Mouse (Mus musculus) cerebellum, adult 11 months (tissue): Measurements from ENCODE around the gene Dvl2.

Experiments
- DNase-seq: peaks from one replicate; pipeline ENCODE4 v3.0.0; 2022

Dvl2 gene

DNA sequence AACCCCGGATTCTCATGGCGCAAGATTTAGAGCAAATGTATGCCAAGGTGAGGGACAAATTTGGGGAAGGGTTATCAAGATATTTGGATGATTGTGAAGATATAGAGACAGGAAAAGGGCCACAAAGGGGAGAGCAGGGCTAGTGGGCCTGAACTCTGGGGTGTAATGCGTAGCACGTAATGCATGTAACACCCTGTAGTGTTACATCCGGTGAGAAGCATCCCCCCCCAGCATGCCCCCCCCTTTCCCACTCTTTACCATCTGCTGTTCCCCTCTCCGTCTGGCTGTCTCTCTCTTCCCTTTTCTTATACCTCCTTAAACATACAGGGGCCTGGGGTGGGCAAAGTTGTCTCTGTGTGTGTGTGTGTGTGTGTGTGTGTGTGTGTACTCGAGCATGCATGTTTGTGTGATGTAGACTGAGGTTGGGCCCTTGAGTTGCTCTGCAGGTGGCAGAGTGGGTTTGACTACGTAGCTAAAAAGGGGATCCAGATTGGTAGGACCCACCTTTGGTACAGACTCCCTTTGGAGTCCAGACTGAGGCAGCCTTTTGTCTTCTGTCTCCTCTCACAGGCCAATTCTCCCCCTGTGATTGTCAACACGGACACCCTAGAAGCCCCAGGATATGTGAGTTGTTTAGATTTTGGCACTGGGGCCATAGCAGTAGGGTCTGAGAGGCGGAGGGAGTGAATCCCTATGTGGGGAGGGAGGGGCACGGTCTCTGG is 29.6 kb downstream of the Dvl2 start:
- DNase-seq, result no peak

DNA sequence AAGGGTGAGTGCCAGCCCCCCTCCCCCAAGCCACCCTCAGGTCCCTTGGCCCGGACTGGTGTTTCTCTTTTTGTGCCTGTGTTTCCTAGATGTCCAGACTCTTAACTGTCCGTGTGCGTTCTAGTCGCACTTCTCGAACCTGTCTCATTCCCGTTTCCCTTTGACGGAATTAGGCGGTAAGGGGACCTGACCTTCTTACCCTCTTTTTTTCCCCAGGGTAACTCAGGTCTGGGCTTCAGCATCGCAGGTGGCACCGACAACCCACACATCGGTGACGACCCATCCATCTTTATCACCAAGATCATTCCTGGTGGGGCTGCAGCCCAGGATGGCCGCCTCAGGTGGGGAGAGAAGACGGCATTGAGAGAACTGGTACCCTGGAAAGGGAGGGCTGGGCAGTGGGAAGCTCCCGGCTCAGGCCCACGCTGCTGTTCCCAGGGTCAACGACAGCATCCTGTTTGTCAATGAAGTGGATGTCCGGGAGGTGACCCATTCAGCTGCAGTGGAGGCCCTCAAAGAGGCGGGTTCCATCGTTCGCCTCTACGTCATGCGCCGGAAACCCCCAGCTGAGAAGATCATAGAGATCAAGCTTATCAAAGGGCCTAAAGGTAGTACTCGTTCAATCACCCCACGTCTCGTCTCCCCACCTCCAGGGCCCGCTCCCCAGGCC is 30.4 kb downstream of the Dvl2 start:
- no peak for DNase-seq

DNA sequence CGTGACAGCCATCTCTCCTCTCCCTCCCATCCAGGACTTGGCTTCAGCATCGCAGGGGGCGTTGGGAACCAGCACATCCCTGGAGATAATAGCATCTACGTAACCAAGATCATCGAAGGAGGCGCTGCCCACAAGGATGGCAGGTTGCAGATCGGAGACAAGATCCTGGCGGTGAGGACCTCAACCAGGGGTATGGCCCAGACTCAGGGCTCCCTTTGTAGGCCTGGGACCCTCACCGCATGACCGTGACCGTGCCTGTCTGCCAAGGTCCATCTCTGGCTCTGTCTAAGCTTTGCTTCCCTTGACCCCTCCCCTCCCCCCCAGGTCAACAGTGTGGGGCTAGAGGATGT is 30.9 kb downstream of the Dvl2 start:
- no peak for DNase-seq

DNA sequence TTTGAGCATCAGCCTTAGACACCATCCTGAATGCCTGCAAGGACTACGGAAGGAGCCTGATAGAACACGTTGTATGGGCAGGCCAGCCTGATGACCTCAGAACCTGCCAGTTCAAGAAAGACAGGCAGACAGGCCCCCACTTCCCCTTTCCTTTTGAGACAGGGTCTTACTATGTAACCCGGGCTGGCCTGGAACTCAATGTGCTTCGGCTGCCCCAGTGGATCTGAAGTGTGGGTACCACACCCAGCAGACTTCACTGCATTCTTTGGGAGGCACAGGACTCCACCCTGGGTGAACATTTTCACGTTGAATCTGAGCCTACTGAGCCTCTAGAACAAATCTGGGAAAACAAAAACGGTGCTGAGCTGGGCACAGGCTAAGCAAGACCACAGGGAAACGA is 37.8 kb downstream of the Dvl2 start:
- no peak for DNase-seq

DNA sequence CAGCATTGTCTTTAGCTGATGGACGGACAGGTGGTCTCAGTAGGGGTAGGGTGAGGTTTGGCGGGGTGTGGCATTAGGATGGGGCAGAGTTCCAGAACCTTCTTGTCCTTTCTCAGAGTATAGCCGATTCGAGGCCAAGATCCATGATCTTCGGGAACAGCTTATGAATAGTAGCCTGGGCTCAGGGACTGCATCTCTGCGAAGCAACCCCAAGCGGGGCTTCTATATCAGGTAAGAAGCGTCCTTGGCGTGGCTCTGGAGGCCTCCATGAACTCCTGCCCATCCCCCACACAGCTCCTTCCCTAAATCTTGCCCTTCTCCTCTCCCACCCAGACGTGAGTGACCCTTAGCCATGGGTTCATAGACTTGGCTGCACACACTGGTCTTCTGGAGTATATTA is 39.2 kb downstream of the Dvl2 start:
- DNase-seq, result no peak

DNA sequence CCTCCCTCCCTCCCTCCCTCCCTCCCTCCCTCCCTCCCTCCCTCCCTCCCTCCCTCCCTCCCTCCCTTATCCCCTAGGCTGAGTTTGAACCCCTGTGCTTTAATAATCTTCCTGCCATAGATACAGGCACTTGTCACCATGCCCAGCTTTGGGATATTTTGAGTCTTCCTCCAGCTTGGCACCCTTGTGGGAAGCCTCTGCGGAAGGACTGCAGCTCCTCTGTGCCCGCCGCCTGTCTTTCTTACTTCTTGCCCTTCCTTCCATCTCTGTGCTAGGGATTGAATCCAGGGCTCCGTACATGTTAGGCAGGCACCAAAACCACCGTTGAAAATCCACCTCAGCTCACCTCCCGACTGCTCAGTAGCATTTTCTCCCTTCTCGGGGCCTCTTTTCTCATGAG is 39.8 kb downstream of the Dvl2 start:
- no peak for DNase-seq

DNA sequence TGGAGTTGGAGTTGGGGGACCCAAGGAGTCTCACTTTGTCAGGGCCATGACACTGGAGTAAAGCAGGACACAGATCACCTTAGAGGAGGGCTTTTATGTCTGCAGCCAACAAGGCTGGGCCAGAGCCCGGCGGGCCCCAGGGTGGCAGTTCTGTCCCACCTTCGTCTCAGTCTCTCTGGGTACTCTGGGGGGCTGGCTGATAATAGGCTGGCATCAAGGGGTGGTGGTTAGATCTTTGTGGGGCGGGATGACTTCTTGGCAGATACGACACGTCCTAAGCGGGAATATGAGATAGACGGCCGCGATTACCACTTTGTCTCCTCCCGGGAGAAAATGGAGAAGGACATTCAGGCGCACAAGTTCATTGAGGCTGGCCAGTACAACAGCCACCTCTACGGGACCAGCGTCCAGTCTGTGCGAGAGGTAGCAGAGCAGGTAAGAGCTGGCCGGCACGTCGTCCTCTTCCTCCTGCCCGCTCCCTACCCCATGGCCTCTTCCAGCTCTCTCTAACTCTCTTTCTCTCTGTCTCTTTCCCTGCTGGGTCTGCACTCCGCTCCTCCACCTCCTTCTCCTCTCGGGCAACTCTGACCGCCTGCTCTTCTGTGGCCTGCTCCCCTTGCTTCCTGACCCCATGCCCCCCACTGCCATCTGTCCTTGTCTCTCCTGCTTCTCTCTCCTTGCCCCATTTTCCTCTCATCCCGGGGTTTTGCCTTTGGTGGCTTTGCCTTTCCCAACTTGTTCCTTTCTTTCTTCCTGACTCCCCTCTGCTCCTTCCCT is 42.1 kb downstream of the Dvl2 start:
- DNase-seq, result no peak

DNA sequence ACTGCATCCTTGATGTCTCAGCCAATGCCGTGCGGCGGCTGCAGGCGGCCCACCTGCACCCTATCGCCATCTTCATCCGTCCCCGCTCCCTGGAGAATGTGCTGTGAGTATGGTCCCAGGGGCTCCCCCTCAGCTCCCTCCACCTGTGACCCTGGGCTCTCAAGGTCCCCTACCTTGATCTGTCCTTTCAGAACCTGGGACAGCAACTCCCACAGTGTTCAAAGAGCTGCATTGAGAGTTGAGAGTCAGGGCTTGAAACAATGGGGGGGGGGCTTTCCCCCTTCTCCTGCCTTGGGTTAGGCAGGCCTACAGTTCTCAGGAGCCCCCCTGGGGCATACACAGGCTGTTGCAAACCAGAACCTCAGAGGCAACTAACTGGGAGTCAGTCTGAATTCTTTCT is 43.3 kb downstream of the Dvl2 start:
- DNase-seq, result no peak

DNA sequence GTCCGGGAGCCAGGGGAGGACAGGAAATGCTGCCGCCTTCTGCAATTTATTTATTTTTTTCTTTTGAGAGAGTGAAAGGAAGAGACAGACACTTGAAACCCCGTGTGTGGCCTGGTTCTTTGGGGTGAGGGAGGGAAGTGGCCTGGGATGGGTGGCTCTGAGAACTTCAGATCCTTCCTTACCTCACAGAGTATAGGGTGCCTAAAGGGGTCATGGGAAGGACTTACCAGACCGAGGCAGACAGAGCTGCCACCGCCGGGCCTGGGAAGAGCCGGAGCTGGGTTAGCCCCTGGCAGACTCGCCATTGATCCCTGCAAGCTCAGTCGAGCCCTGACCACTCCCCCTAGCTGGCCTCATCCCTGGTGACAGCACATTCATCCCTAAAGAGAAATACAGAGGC is 45.0 kb downstream of the Dvl2 start:
- no peak for DNase-seq

DNA sequence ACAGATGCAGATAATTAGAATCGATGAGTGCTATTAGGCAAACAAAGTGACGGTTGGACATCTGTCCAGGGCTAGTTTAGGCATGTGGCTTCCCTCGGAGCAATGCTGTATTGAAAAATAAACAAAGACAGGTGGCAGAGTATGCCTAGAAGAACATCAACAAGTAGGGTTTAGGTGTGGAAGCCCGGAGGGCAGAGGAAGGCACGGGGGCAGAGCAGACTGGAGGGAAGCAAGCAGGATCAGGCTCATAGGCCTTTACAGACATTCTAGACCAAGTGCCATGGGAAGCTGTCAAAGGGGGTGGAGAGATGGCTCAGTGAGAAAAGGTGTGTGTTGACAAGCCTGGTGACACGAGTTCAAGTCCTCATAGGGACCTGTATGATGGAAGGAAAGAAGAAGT is 49.0 kb downstream of the Dvl2 start:
- no peak for DNase-seq

DNA sequence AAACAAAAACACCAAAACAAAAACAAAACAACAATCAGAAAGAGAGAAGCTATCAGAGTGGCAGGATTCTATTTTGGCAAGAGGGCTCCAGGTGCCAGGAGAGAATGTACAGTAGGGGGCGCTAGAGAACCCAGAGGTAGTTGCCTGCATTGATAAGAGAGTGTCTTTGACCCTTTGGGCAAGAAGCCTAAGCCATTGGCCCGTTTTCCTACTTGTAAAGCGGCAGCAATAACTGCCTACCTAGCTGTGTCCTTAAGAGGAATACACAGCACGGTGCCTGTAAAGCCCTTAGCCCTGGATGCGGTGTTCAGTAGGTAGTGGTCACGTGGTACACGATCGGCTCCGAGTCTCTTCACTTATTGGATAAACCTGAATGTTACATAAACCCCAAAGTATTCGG is 49.4 kb downstream of the Dvl2 start:
- DNase-seq, result no peak

DNA sequence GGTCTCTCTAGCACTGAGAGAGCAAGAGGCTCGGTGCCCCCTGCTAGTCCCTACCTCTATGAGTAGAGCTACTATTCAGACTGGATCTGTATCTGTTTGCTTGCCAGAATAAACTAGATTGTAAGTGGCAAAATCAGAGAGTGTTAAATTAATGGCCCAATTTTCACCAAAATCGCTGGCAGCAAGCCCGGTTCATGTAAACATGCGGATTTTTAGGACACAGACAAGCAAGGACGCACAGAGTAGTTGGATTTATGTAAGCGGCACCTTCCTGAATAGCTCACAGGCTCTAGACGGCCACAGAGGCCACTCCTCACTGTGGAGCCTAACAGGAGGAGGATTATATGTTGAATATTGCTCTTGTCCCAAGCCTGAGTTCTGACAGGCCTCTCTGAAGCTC is 52.8 kb downstream of the Dvl2 start:
- DNase-seq, result no peak

DNA sequence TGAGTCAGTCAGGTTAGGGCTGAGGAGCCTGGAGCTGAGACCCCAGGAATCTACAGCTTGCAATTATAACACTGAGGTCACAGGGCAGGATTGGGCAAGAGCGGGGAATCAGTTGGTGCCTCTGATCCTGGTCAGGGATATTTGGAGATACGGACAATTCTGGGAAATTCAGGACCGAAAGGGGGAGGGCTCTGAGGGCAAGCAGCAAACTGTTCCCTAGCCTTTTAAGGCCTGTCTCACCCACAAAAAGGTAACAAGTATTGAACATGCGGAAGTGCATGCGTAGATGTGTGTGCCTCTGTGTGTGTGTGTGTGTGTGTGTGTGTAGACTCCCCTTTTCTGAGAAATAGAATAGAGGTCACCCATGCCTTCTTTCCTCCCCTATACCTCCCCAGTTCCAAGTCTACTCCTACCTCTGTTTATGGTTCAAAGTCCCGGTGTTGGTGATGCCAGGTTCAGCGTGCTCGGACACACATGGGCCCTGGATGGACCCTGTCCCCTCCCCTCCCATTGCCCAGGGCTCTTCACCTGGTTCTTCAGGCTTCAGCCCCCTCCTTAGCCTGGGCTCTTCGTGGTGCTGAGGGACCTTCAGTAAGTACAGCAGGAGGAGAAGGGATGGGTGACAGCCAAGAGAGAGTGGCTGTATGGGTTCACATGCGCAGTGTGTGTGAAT is 53.6 kb downstream of the Dvl2 start, which contains the start of gene Asgr1:
Gene Asgr1, plus strand, starts transcription at position 188 of the 673 bp plus-strand sequence.
- no peak for DNase-seq

DNA sequence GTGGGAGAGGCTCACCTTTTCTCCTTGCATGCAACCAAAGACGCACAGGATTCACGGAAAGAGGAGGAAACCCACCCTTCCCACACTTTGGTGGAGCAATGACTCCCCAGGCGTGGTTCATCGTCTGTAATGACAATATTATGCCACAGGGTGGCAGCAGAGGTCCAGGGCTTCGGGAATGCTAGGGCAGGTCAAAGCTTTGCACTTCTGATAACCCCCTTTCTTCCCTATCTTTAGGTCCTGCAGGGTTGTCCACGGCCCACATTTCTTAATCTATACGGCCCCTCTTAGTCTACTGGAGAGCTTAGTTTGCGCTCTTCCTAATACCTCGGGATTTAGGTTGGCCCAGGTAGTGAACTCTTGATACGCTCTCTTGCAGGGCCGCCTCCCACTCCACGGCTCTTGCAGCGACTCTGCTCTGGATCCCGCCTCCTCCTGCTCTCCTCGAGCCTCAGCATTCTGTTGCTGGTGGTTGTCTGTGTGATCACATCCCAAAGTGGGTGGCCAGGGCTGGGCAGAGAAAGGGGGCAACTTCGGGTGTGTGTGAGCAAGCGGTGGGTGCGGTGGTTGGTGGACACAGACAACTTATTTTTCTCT is 55.3 kb downstream of the Dvl2 start:
- peak; percentile 66 for DNase-seq

DNA sequence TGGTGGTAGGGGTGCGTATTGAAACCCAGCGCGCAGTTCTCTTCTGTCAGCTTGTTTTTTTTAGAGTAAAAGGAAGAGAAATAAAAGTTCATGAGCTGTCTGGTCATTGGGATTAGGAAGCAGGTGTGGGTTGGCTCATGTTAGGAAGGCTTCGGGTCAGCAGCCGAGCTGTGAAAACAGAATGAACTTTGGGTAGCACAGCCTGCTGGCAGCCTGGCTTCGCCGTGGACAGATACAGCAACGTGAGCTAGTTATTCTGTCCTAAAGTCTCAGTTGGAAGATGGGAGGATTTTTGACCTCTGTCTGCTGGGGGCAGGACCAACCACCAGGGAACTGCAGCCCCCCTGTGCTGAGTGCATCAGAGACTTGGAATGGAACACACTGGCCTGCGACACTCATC is 57.4 kb downstream of the Dvl2 start:
- DNase-seq, result no peak

DNA sequence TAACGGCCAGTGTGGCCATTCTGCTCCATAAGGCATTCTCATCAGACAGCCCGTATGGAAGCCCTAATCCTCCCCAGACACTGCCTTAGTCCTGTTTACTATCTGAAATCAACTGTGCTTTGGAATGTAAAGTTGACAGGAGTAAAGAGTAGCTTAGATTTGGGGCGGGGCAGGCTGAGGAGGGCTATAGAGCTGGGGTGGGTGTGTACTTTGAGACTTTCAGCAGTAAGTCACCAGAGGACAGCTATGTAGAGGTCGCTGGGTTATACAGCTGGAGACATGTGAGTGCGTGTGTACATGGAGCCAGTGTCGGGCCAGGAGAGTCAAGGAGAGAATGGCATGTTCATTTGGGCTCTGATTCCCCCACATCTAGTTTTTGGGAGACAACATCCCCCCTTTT is 59.5 kb downstream of the Dvl2 start:
- DNase-seq, result no peak
